Mouse (Mus musculus): ENCODE results near the gene Rin2. TPM values are rescaled to one million over a fixed set of nuclear protein-coding genes. Genes with fewer than 3 reads are reported as not detected.

Gene Rin2
- polyA plus RNA-seq, 1 experiment = 4.4 TPM

- Histone ChIP-seq H3K36me3 (ENCODE audit: control insufficient read depth, insufficient read depth) (no peaks in the 10 kb centered on the region), H3K4me2 (ENCODE audit: low read depth) (no peak overlapping the region), H3K27me3 (ENCODE audit: control insufficient read depth, insufficient read depth, insufficient read length) (no peaks in the 10 kb centered on the region), H3K79me2 (ENCODE audit: control insufficient read depth, insufficient read depth) (no peaks in the 10 kb centered on the region), H3ac (ENCODE audit: control insufficient read depth, insufficient read length) (no peak overlapping the region), H3K4me3 (no peak overlapping the region)
- TF ChIP-seq CEBPB (IDR thresholded peaks at IDR 0.05; ENCODE audit: insufficient read depth, poor library complexity, severe bottlenecking) (no peak), USF1 (IDR thresholded peaks at IDR 0.05; ENCODE audit: low read depth) (no peak), TCF12 (IDR thresholded peaks at IDR 0.05; ENCODE audit: insufficient read depth, poor library complexity, severe bottlenecking) (no peak), MYOD1 (IDR thresholded peaks at IDR 0.05; ENCODE audit: control insufficient read depth in 1 of 3, insufficient read length in 2 of 3, low read depth in 2 of 3) (peak in 1 of 3 experiments; percentile 49), MAX (IDR thresholded peaks at IDR 0.05; ENCODE audit: low read depth) (no peak), MYOG (IDR thresholded peaks at IDR 0.05; ENCODE audit: control insufficient read depth in 1 of 3, insufficient read depth in 1 of 3, insufficient read length in 2 of 3, low read depth in 2 of 3) (peak in 1 of 3 experiments; percentile 64)
These were observed 126.5 kb downstream of the Rin2 start for GRCm38 (mm10) chr2:145801322-145802052.

GRCm38 (mm10) chr2:145802626-145803025, 127.6 kb downstream of the Rin2 start:
- Histone ChIP-seq H3K4me3 (no peak overlapping the region), H3K27me3 (ENCODE audit: control insufficient read depth, insufficient read depth, insufficient read length) (no peaks in the 10 kb centered on the region), H3ac (ENCODE audit: control insufficient read depth, insufficient read length) (no peak overlapping the region), H3K4me2 (ENCODE audit: low read depth) (no peak overlapping the region), H3K36me3 (ENCODE audit: control insufficient read depth, insufficient read depth) (no peaks in the 10 kb centered on the region), H3K79me2 (ENCODE audit: control insufficient read depth, insufficient read depth) (no peaks in the 10 kb centered on the region)
- TF ChIP-seq E2F4 (IDR thresholded peaks at IDR 0.05; ENCODE audit: insufficient read depth) (no peak), POLR2A (IDR thresholded peaks at IDR 0.05; ENCODE audit: insufficient read length, low read depth) (no peak), POLR2AphosphoS2 (IDR thresholded peaks at IDR 0.05; ENCODE audit: insufficient read length, low read depth) (no peak), TCF12 (IDR thresholded peaks at IDR 0.05; ENCODE audit: insufficient read depth, poor library complexity, severe bottlenecking) (no peak), USF1 (IDR thresholded peaks at IDR 0.05; ENCODE audit: low read depth) (no peak), SRF (IDR thresholded peaks at IDR 0.05; ENCODE audit: control insufficient read depth, insufficient read length, low read depth) (no peak), REST (IDR thresholded peaks at IDR 0.05; ENCODE audit: insufficient read depth, insufficient read length) (no peak), MYOG (IDR thresholded peaks at IDR 0.05; ENCODE audit: control insufficient read depth in 1 of 3, insufficient read depth in 1 of 3, insufficient read length in 2 of 3, low read depth in 2 of 3) (no peak), CEBPB (IDR thresholded peaks at IDR 0.05; ENCODE audit: insufficient read depth, poor library complexity, severe bottlenecking) (no peak), MAX (IDR thresholded peaks at IDR 0.05; ENCODE audit: low read depth) (no peak), MYOD1 (IDR thresholded peaks at IDR 0.05; ENCODE audit: control insufficient read depth in 1 of 3, insufficient read length in 2 of 3, low read depth in 2 of 3) (no peak), TCF3 (IDR thresholded peaks at IDR 0.05; ENCODE audit: insufficient read length, low read depth) (no peak)

GRCm38 (mm10) chr2:145803822-145804342, 128.9 kb downstream of the Rin2 start:
- TF ChIP-seq MAX (IDR thresholded peaks at IDR 0.05; ENCODE audit: low read depth) (no peak), USF1 (IDR thresholded peaks at IDR 0.05; ENCODE audit: low read depth) (no peak), TCF12 (IDR thresholded peaks at IDR 0.05; ENCODE audit: insufficient read depth, poor library complexity, severe bottlenecking) (no peak), MYOD1 (IDR thresholded peaks at IDR 0.05; ENCODE audit: control insufficient read depth in 1 of 3, insufficient read length in 2 of 3, low read depth in 2 of 3) (no peak), POLR2AphosphoS2 (IDR thresholded peaks at IDR 0.05; ENCODE audit: insufficient read length, low read depth) (no peak), POLR2A (IDR thresholded peaks at IDR 0.05; ENCODE audit: insufficient read length, low read depth) (no peak)
- Histone ChIP-seq H3K4me2 (ENCODE audit: low read depth) (no peak overlapping the region), H3K79me2 (ENCODE audit: control insufficient read depth, insufficient read depth) (no peaks in the 10 kb centered on the region), H3K36me3 (ENCODE audit: control insufficient read depth, insufficient read depth) (no peaks in the 10 kb centered on the region), H3K4me3 (no peak overlapping the region), H3ac (ENCODE audit: control insufficient read depth, insufficient read length) (no peak overlapping the region), H3K27me3 (ENCODE audit: control insufficient read depth, insufficient read depth, insufficient read length) (no peaks in the 10 kb centered on the region)

GRCm38 (mm10) chr2:145804524-145804923, 129.5 kb downstream of the Rin2 start:
- Histone ChIP-seq H3K27me3 (ENCODE audit: control insufficient read depth, insufficient read depth, insufficient read length) (no peaks in the 10 kb centered on the region), H3K4me3 (no peak overlapping the region), H3K79me2 (ENCODE audit: control insufficient read depth, insufficient read depth) (no peaks in the 10 kb centered on the region), H3K36me3 (ENCODE audit: control insufficient read depth, insufficient read depth) (no peaks in the 10 kb centered on the region), H3K4me2 (ENCODE audit: low read depth) (no peak overlapping the region), H3ac (ENCODE audit: control insufficient read depth, insufficient read length) (no peak overlapping the region)
- TF ChIP-seq E2F4 (IDR thresholded peaks at IDR 0.05; ENCODE audit: insufficient read depth) (no peak), USF1 (IDR thresholded peaks at IDR 0.05; ENCODE audit: low read depth) (no peak), REST (IDR thresholded peaks at IDR 0.05; ENCODE audit: insufficient read depth, insufficient read length) (no peak), MAX (IDR thresholded peaks at IDR 0.05; ENCODE audit: low read depth) (no peak), TCF12 (IDR thresholded peaks at IDR 0.05; ENCODE audit: insufficient read depth, poor library complexity, severe bottlenecking) (no peak), TCF3 (IDR thresholded peaks at IDR 0.05; ENCODE audit: insufficient read length, low read depth) (no peak), SRF (IDR thresholded peaks at IDR 0.05; ENCODE audit: control insufficient read depth, insufficient read length, low read depth) (no peak), MYOD1 (IDR thresholded peaks at IDR 0.05; ENCODE audit: control insufficient read depth in 1 of 3, insufficient read length in 2 of 3, low read depth in 2 of 3) (no peak), MYOG (IDR thresholded peaks at IDR 0.05; ENCODE audit: control insufficient read depth in 1 of 3, insufficient read depth in 1 of 3, insufficient read length in 2 of 3, low read depth in 2 of 3) (no peak), POLR2AphosphoS2 (IDR thresholded peaks at IDR 0.05; ENCODE audit: insufficient read length, low read depth) (no peak), CEBPB (IDR thresholded peaks at IDR 0.05; ENCODE audit: insufficient read depth, poor library complexity, severe bottlenecking) (no peak), POLR2A (IDR thresholded peaks at IDR 0.05; ENCODE audit: insufficient read length, low read depth) (no peak)
